Mouse (Mus musculus) lung, embryonic 15.5 days (tissue): ENCODE measurements around the gene Pot1b. TPM values are rescaled to one million over a fixed set of nuclear protein-coding genes. Genes with fewer than 3 reads are reported as not detected.
A peak's percentile ranks its signal among the peaks of the same experiment; 100 is the strongest.

Experiments
- ATAC-seq: fragments of 200-750 bp; cut with Nextera tagmentation; 2 replicates; pipeline ENCODE4 v1.8.0; 2017; ENCODE audit warnings: moderate number of reproducible peaks, borderline replicate concordance; ENCODE audit not compliant: low FRiP score, low TSS enrichment; ENCODE audit errors: extremely low read depth
- H3K27ac ChIP-seq: fragments of 300-500 bp; sonication (generic); 2 replicates; pipeline ENCODE4 v1.5.1; 2015; ENCODE audit warnings: moderate library complexity, mild to moderate bottlenecking, inconsistent platforms
- H3K27me3 ChIP-seq: fragments of 300-500 bp; sonication (generic); 2 replicates; pipeline ENCODE4 v1.6.1; 2015; ENCODE audit warnings: inconsistent platforms
- H3K36me3 ChIP-seq: fragments of 300-500 bp; sonication (generic); 2 replicates; pipeline ENCODE4 v1.6.1; 2015; ENCODE audit warnings: inconsistent platforms
- H3K4me1 ChIP-seq: fragments of 300-500 bp; sonication (generic); 2 replicates; pipeline ENCODE4 v1.6.1; 2015; ENCODE audit warnings: inconsistent platforms
- H3K4me2 ChIP-seq: fragments of 300-500 bp; sonication (generic); 2 replicates; pipeline ENCODE4 v1.6.1; 2015; ENCODE audit warnings: inconsistent platforms, mild to moderate bottlenecking, moderate library complexity
- H3K4me3 ChIP-seq: fragments of 300-500 bp; sonication (generic); 2 replicates; pipeline ENCODE4 v1.5.1; 2015; ENCODE audit warnings: mild to moderate bottlenecking, inconsistent platforms
- H3K9ac ChIP-seq: fragments of 300-500 bp; sonication (generic); 2 replicates; pipeline ENCODE4 v1.6.1; 2015; ENCODE audit warnings: inconsistent platforms
- H3K9me3 ChIP-seq: fragments of 300-500 bp; sonication (generic); 2 replicates; pipeline ENCODE4 v1.6.1; 2016; ENCODE audit warnings: inconsistent platforms
- WGBS: fragments of 180-500 bp; shearing (Covaris S2); methylation state at CpG from one replicate; pipeline ENCODE4 v1.1.7; 2015; 5-methylcytosine and 5-hydroxymethylcytosine counted together
- polyA plus RNA-seq: library from polyadenylated mRNA; unstranded; fragments of >200 nt; fragmentation: Nextera tagmentation; extraction: Ambion mirVana; gene quantifications from 2 replicates; pipeline ENCODE4 v1.2.1, GENCODE M21; 2015

The Pot1b gene
- 8.1 and 8.8 TPM in 2 replicates for polyA plus RNA-seq

- peak; percentile 99 for ATAC-seq
- Histone ChIP-seq H3K4me1 (no peaks in the 10 kb centered on the region), H3K4me3 (peak within 1 kb of the TSS; percentile 70), H3K27me3 (no peaks in the 10 kb centered on the region), H3K9ac (peak within 1 kb of the TSS; percentile 65), H3K9me3 (no peaks in the 10 kb centered on the region), H3K27ac (peak within 1 kb of the TSS; percentile 34; the same call in 1 of the 2 replicates), H3K4me2 (peak within 1 kb of the TSS; percentile 80), H3K36me3 (peaks cover 4% of the 10 kb centered on the region; the same call in 1 of the 2 replicates)
- WGBS: under 1% methylated on average over 36 of the region's 37 CpGs
Measured at GRCm38 (mm10) chr17:55711984-55712811, at the start of gene Pot1b. Gene Pot1b (minus strand): TSS chr17:55712628.

DNA sequence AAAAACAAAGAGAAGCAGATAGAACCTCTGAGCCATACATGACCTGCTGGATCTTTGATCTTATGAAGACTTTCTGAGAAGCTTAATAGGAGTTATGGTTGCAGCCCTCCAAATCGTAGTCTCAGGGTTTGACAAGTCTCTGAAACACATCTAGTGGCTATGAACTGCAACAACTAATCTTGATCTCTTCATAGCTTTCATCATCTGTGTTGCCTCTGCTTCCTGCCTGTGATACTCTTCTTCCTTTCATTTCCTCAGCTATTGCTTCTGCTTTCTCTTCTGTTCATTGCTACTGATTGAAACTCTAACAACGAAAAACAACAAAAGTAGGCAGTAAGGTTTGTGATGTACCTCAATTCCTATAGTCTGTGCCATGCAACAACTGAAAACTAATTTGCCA, 38.7 kb upstream of the Pot1b start:
- H3K4me1 ChIP-seq: no peaks in the 10 kb centered on the region
- ATAC-seq: no peak
- H3K9ac ChIP-seq: no peak overlapping the region
- no peak overlapping the region for H3K4me2 ChIP-seq
- H3K36me3 ChIP-seq: no peaks in the 10 kb centered on the region
- no peak overlapping the region for H3K4me3 ChIP-seq
- H3K9me3 ChIP-seq: no peaks in the 10 kb centered on the region
- H3K27ac ChIP-seq: no peak overlapping the region
- H3K27me3 ChIP-seq: no peaks in the 10 kb centered on the region
- 68% methylated on average over 2 of the region's 2 CpGs for WGBS

GRCm38 (mm10) chr17:55749786-55750185, 37.4 kb upstream of the Pot1b start, which contains the start of gene Adgre4:
Gene Adgre4 (plus strand): TSS chr17:55749984.
- Histone ChIP-seq H3K36me3 (no peaks in the 10 kb centered on the region), H3K4me2 (no peak within 1 kb of the TSS), H3K4me3 (no peak within 1 kb of the TSS), H3K9ac (no peak within 1 kb of the TSS), H3K27ac (no peak within 1 kb of the TSS), H3K9me3 (no peaks in the 10 kb centered on the region), H3K27me3 (no peaks in the 10 kb centered on the region), H3K4me1 (no peaks in the 10 kb centered on the region)
- no peak for ATAC-seq
- 29% methylated on average over 2 of the region's 2 CpGs for WGBS

DNA sequence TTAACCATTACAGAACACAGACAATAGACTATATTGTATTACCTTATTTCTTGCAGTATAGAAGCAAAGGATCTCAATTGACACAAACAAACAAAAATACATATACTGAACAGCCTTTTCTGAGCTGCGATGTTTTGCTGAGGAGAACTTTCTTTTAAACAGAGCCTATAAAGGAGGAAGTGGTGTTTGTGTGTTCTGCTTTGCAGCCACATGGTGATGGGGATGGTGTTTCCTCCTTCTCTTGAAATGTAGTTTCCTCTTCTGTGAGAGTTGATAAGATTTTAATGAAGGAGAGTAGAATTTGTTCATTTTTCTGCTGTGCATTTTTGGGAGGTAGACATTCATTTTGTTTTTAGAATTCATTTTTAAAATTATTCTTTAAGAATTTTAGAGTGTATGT, 24.2 kb upstream of the Pot1b start:
- H3K9ac ChIP-seq: no peak overlapping the region
- no peaks in the 10 kb centered on the region for H3K9me3 ChIP-seq
- H3K4me1 ChIP-seq: no peaks in the 10 kb centered on the region
- no peak for ATAC-seq
- 58% methylated on average over 1 of the region's 1 CpGs for WGBS
- no peaks in the 10 kb centered on the region for H3K36me3 ChIP-seq
- no peaks in the 10 kb centered on the region for H3K27me3 ChIP-seq
- no peak overlapping the region for H3K4me2 ChIP-seq
- no peak overlapping the region for H3K27ac ChIP-seq
- H3K4me3 ChIP-seq: no peak overlapping the region

- 73% methylated on average over 2 of the region's 2 CpGs for WGBS
Measured at GRCm38 (mm10) chr17:55726193-55726592, 13.8 kb upstream of the Pot1b start.

DNA sequence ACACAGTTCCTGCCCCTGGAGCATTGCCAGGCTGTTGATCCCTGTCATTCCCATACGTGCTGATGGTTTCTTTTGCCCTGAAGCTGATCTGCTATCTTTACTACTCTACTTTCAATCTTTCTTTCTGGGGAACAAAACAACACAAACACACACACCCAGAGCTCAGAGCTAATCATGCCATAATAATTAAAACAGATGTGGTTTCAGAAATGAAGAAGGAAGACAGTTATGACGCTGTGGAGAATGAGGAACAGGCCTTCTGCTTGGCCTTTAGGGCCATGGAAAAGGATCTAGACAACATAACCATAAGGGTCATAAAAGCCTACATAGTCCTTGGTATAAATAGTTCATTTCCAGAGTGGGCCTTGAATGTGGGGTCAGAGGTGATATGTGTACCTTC, 9.8 kb upstream of the Pot1b start:
- 58% methylated on average over 2 of the region's 2 CpGs for WGBS
- no peaks in the 10 kb centered on the region for H3K27me3 ChIP-seq
- H3K36me3 ChIP-seq: no peaks in the 10 kb centered on the region
- no peak overlapping the region for H3K4me2 ChIP-seq
- no peaks in the 10 kb centered on the region for H3K9me3 ChIP-seq
- ATAC-seq: no peak
- H3K4me3 ChIP-seq: no peak overlapping the region
- H3K27ac ChIP-seq: no peak overlapping the region
- no peaks in the 10 kb centered on the region for H3K4me1 ChIP-seq
- no peak overlapping the region for H3K9ac ChIP-seq

More at GRCm38 (mm10) chr17:55726193-55726592, 13.8 kb upstream of the Pot1b start:
- Histone ChIP-seq H3K4me3 (no peak overlapping the region), H3K4me2 (no peak overlapping the region), H3K27me3 (no peaks in the 10 kb centered on the region), H3K9ac (no peak overlapping the region), H3K4me1 (no peaks in the 10 kb centered on the region), H3K9me3 (no peaks in the 10 kb centered on the region), H3K36me3 (no peaks in the 10 kb centered on the region), H3K27ac (no peak overlapping the region)
- no peak for ATAC-seq

GRCm38 (mm10) chr17:55721270-55721669, 8.8 kb upstream of the Pot1b start:
- WGBS: 56% methylated on average over 1 of the region's 1 CpGs
- Histone ChIP-seq H3K27ac (no peak overlapping the region), H3K9ac (no peak overlapping the region), H3K36me3 (no peaks in the 10 kb centered on the region), H3K27me3 (no peaks in the 10 kb centered on the region), H3K4me3 (no peak overlapping the region), H3K4me1 (no peaks in the 10 kb centered on the region), H3K4me2 (no peak overlapping the region), H3K9me3 (no peaks in the 10 kb centered on the region)
- ATAC-seq: no peak

GRCm38 (mm10) chr17:55702865-55703264, 9.6 kb downstream of the Pot1b start:
- Histone ChIP-seq H3K27ac (no peak overlapping the region), H3K9ac (no peak overlapping the region), H3K4me1 (no peaks in the 10 kb centered on the region), H3K27me3 (no peaks in the 10 kb centered on the region), H3K4me3 (no peak overlapping the region), H3K9me3 (no peaks in the 10 kb centered on the region), H3K4me2 (no peak overlapping the region), H3K36me3 (peaks cover 5% of the 10 kb centered on the region; the same call in 1 of the 2 replicates)
- ATAC-seq: no peak
- 70% methylated on average over 5 of the region's 5 CpGs for WGBS

GRCm38 (mm10) chr17:55702161-55702820, 10.1 kb downstream of the Pot1b start:
- H3K9me3 ChIP-seq: no peaks in the 10 kb centered on the region
- no peak overlapping the region for H3K4me2 ChIP-seq
- no peaks in the 10 kb centered on the region for H3K4me1 ChIP-seq
- H3K9ac ChIP-seq: no peak overlapping the region
- peaks cover 11% of the 10 kb centered on the region; the same call in 1 of the 2 replicates for H3K36me3 ChIP-seq
- H3K27ac ChIP-seq: no peak overlapping the region
- no peaks in the 10 kb centered on the region for H3K27me3 ChIP-seq
- H3K4me3 ChIP-seq: no peak overlapping the region
- no peak for ATAC-seq
- 61% methylated on average over 3 of the region's 3 CpGs for WGBS

GRCm38 (mm10) chr17:55699388-55699787, 13.0 kb downstream of the Pot1b start:
- ATAC-seq: no peak
- no peak overlapping the region for H3K4me2 ChIP-seq
- 82% methylated on average over 2 of the region's 2 CpGs for WGBS

DNA sequence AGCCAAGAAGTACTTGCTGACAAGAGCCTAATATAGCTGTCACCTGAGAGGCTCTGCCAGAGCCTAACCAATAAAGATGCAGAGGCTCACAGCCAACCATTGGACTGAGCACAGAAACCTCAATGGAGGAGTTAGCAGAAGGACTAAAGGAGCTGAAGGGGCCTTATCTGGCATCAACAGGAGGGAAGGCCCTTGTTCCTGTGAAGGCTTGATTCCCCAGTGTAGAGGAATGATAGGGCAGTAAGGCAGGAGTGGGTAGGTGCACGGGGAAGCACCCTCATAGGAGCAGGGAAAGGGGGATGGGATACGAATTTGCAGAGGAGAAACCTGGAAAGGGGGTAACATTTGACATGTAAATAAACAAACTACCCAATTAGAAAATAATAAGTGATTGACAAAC, 51.3 kb downstream of the Pot1b start:
- WGBS: 71% methylated on average over 2 of the region's 2 CpGs
- no peaks in the 10 kb centered on the region for H3K27me3 ChIP-seq
- no peak overlapping the region for H3K4me2 ChIP-seq
- no peak for ATAC-seq
- H3K9ac ChIP-seq: no peak overlapping the region
- no peaks in the 10 kb centered on the region for H3K4me1 ChIP-seq
- no peak overlapping the region for H3K27ac ChIP-seq
- no peaks in the 10 kb centered on the region for H3K9me3 ChIP-seq
- no peak overlapping the region for H3K4me3 ChIP-seq
- peaks cover 9% of the 10 kb centered on the region; the same call in 1 of the 2 replicates for H3K36me3 ChIP-seq

More at GRCm38 (mm10) chr17:55699388-55699787, 13.0 kb downstream of the Pot1b start:
- no peaks in the 10 kb centered on the region for H3K9me3 ChIP-seq
- peaks cover 16% of the 10 kb centered on the region; the same call in 1 of the 2 replicates for H3K36me3 ChIP-seq
- no peaks in the 10 kb centered on the region for H3K4me1 ChIP-seq
- H3K9ac ChIP-seq: no peak overlapping the region
- no peak overlapping the region for H3K27ac ChIP-seq
- no peaks in the 10 kb centered on the region for H3K27me3 ChIP-seq
- no peak overlapping the region for H3K4me3 ChIP-seq

- Histone ChIP-seq H3K9me3 (no peaks in the 10 kb centered on the region), H3K4me1 (no peaks in the 10 kb centered on the region), H3K27ac (no peak within 1 kb of the TSS), H3K36me3 (no peaks in the 10 kb centered on the region), H3K9ac (no peak within 1 kb of the TSS), H3K4me2 (no peak within 1 kb of the TSS), H3K4me3 (no peak within 1 kb of the TSS), H3K27me3 (no peaks in the 10 kb centered on the region)
- 85% methylated on average over 3 of the region's 3 CpGs for WGBS
- ATAC-seq: no peak
Measured at GRCm38 (mm10) chr17:55625092-55625491, 87.3 kb downstream of the Pot1b start, which contains the start of gene Vmn2r118. Gene Vmn2r118 (minus strand): TSS chr17:55625192.
